Mouse (Mus musculus) retina, postnatal 7 days (tissue): ENCODE measurements around the gene Dyrk4.

Experiments
- DNase-seq: peaks from one replicate; pipeline ENCODE4 v3.0.0-alpha.2; 2012; ENCODE audit warnings: low read depth, low spot score

Gene Dyrk4

GRCm38 (mm10) chr6:126921111-126921881, at the start of gene Dyrk4:
TSS of gene Dyrk4 (minus strand) at chr6:126921839.
- DNase-seq = no peak

GRCm38 (mm10) chr6:126966241-126967026, 44.8 kb upstream of the Dyrk4 start:
- DNase-seq = no peak

- DNase-seq = no peak
Observed at GRCm38 (mm10) chr6:126963426-126963825, 41.8 kb upstream of the Dyrk4 start.

GRCm38 (mm10) chr6:126962709-126963108, 41.1 kb upstream of the Dyrk4 start:
- DNase-seq = no peak

- no peak for DNase-seq
Observed at GRCm38 (mm10) chr6:126961371-126962018, 39.9 kb upstream of the Dyrk4 start.

GRCm38 (mm10) chr6:126955734-126956133, 34.1 kb upstream of the Dyrk4 start:
- DNase-seq = peak; percentile 66

- DNase-seq = no peak
Observed at GRCm38 (mm10) chr6:126948336-126948735, 26.7 kb upstream of the Dyrk4 start.

GRCm38 (mm10) chr6:126940451-126940850, 18.8 kb upstream of the Dyrk4 start:
- DNase-seq = no peak

GRCm38 (mm10) chr6:126939487-126940171, 18.0 kb upstream of the Dyrk4 start, which contains the start of the genes Rad51ap1 and D6Wsu163e:
TSS of gene Rad51ap1 (minus strand) at chr6:126939587.
TSS of gene D6Wsu163e (plus strand) at chr6:126939962.
- DNase-seq = peak; percentile 91

- DNase-seq = no peak
Observed at GRCm38 (mm10) chr6:126938853-126939486, 17.3 kb upstream of the Dyrk4 start.

GRCm38 (mm10) chr6:126938047-126938446, 16.4 kb upstream of the Dyrk4 start:
- no peak for DNase-seq

GRCm38 (mm10) chr6:126932896-126933295, 11.3 kb upstream of the Dyrk4 start:
- DNase-seq = no peak

- no peak for DNase-seq
Observed at GRCm38 (mm10) chr6:126914928-126915327, 6.7 kb downstream of the Dyrk4 start.

GRCm38 (mm10) chr6:126910727-126911126, 10.9 kb downstream of the Dyrk4 start:
- no peak for DNase-seq

- no peak for DNase-seq
Observed at GRCm38 (mm10) chr6:126907876-126908275, 13.8 kb downstream of the Dyrk4 start.

- no peak for DNase-seq
Observed at GRCm38 (mm10) chr6:126907378-126907777, 14.3 kb downstream of the Dyrk4 start.

GRCm38 (mm10) chr6:126877118-126877517, 44.5 kb downstream of the Dyrk4 start:
- DNase-seq = no peak

GRCm38 (mm10) chr6:126852881-126853280, 68.8 kb downstream of the Dyrk4 start, which contains the start of gene Akap3:
TSS of gene Akap3 (plus strand) at chr6:126853098.
- no peak for DNase-seq

GRCm38 (mm10) chr6:126848712-126849704, 72.6 kb downstream of the Dyrk4 start, which contains the start of gene Ndufa9:
TSS of gene Ndufa9 (minus strand) at chr6:126849136.
- DNase-seq = peak; percentile 92

- no peak for DNase-seq
Observed at GRCm38 (mm10) chr6:126836628-126837027, 85.0 kb downstream of the Dyrk4 start.
